Mouse (Mus musculus) olfactory bulb, adult 2 months (tissue): ENCODE measurements around the gene B2m. TPM values are rescaled to one million over a fixed set of nuclear protein-coding genes. Genes with fewer than 3 reads are reported as not detected.

Source experiments
- H3K27ac ChIP-seq: fragments of 200-500 bp; 2 replicates; pipeline ENCODE4 v1.5.1; 2012; ENCODE audit warnings: low read depth, low read length; ENCODE audit not compliant: insufficient read depth
- H3K4me1 ChIP-seq: fragments of 200-500 bp; 2 replicates; pipeline ENCODE4 v1.6.1; 2012; ENCODE audit warnings: low read length; ENCODE audit not compliant: control insufficient read depth, insufficient read depth
- H3K4me3 ChIP-seq: fragments of 200-500 bp; 2 replicates; pipeline ENCODE4 v1.5.1; 2012; ENCODE audit warnings: mild to moderate bottlenecking, low read depth, low read length, moderate library complexity; ENCODE audit not compliant: insufficient read depth
- CTCF ChIP-seq: fragments of 200-500 bp; IDR thresholded peaks from 2 replicates; pipeline ENCODE4 v1.5.1; 2012; ENCODE audit warnings: low read depth, mild to moderate bottlenecking, low read length, moderate library complexity; ENCODE audit not compliant: insufficient read depth
- POLR2A ChIP-seq: fragments of 200-500 bp; IDR thresholded peaks from 2 replicates; pipeline ENCODE4 v1.6.1; 2012; ENCODE audit warnings: mild to moderate bottlenecking, low read depth, low read length, moderate library complexity; ENCODE audit not compliant: insufficient read depth
- WGBS: fragments of 180-500 bp; shearing (Covaris S2); methylation state at CpG from one replicate; pipeline ENCODE4 v1.1.7; 2018; 5-methylcytosine and 5-hydroxymethylcytosine counted together
- polyA plus RNA-seq: library from polyadenylated mRNA; stranded (reverse); fragments of >200 nt; gene quantifications from 2 replicates; pipeline ENCODE4 v1.2.4, GENCODE M21; 2012; ENCODE audit warnings: low replicate concordance; ENCODE audit not compliant: missing spikeins, insufficient read depth, insufficient read length

The B2m gene
- polyA plus RNA-seq, 1 experiment, result not detected

DNA sequence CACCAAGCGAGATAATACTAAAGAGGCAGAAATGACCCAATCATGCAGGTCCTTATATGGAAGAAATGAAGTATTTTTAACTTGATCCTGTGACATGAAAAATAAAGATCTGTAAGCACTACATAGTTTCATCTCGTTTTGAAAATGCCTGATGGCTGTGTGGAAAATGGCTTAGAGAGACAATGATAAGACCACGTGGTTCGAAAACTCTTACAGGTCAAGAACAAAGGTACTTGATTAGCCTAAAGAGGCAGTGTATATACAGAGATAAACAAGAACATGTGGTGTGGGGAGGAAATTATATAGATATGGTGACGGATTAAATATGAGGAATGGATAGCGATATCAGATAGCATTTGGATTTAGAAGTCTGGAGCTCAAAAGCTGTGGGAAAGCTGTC lies 23.8 kb downstream of the B2m start:
- 89% methylated on average over 6 of the region's 6 CpGs for WGBS
- Histone ChIP-seq H3K4me3 (no peak overlapping the region), H3K27ac (no peak overlapping the region), H3K4me1 (no peaks in the 10 kb centered on the region)
- TF ChIP-seq CTCF (no peak), POLR2A (no peak)

GRCm38 (mm10) chr2:122172188-122172587 lies 24.7 kb downstream of the B2m start:
- H3K27ac ChIP-seq, result no peak overlapping the region
- TF ChIP-seq POLR2A (no peak), CTCF (no peak)
- H3K4me3 ChIP-seq, result no peak overlapping the region
- H3K4me1 ChIP-seq, result no peaks in the 10 kb centered on the region
- WGBS, result 93% methylated on average over 2 of the region's 2 CpGs

- Histone ChIP-seq H3K4me1 (no peaks in the 10 kb centered on the region), H3K27ac (no peak overlapping the region), H3K4me3 (no peak overlapping the region)
- TF ChIP-seq CTCF (no peak), POLR2A (no peak)
- 78% methylated on average over 8 of the region's 8 CpGs for WGBS
Observed at GRCm38 (mm10) chr2:122180051-122180822, 32.8 kb downstream of the B2m start.

DNA sequence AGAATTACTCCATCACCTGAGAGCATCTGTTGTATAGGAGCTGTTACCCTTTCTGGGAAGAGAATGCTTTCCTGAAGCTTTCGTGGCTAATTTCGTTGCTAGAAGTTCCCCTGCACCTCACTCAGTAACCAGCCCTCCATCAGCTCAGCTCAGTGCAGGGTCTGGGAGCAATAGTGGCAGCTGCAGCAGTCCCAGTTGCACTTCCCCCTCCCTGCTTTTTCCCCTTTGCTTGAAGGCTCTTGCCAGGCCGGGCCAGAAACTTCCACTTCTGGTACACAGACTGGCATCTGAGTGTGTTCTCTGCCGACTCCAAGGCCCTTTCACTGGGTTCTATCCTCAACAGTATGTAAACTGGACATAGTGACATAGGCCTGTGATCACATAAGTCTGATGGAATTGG lies 37.6 kb downstream of the B2m start:
- 83% methylated on average over 4 of the region's 4 CpGs for WGBS
- no peak overlapping the region for H3K4me3 ChIP-seq
- TF ChIP-seq CTCF (no peak), POLR2A (no peak)
- H3K4me1 ChIP-seq, result no peaks in the 10 kb centered on the region
- H3K27ac ChIP-seq, result no peak overlapping the region

DNA sequence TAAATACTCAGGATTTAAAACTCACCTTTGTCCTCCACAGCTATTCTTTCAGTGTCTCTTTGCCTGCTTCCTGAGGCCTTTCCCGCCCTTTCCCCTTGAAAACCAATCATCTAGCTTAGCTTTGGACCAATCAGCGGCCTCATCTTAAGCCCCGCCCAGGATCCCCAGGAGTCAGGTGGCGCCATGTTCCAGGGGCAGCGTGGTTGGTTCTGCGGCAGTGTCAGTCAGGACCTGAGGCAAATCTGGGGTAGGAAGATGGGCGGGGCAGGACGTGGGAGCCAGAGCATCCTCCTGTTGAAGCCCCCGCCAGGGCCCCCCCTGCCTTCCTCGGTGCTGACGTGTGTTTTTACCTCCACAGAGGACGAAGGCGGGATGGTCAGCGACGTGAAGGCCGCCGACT lies 38.6 kb downstream of the B2m start, which contains the start of the genes Patl2 and Terb2:
Gene Patl2, minus strand, starts transcription at position 84 of the 400 bp plus-strand sequence.
Gene Terb2, plus strand, starts transcription at position 167 of the 400 bp plus-strand sequence.
- H3K4me3 ChIP-seq, result no peak within 1 kb of the TSS
- TF ChIP-seq POLR2A (no peak), CTCF (no peak)
- H3K4me1 ChIP-seq, result no peaks in the 10 kb centered on the region
- WGBS, result 84% methylated on average over 17 of the region's 17 CpGs
- no peak within 1 kb of the TSS for H3K27ac ChIP-seq

- TF ChIP-seq POLR2A (no peak), CTCF (no peak)
Observed at GRCm38 (mm10) chr2:122186751-122187150, 39.3 kb downstream of the B2m start.

GRCm38 (mm10) chr2:122191849-122192248 lies 44.4 kb downstream of the B2m start:
- WGBS, result 84% methylated on average over 3 of the region's 3 CpGs
- Histone ChIP-seq H3K4me3 (no peak overlapping the region), H3K4me1 (no peaks in the 10 kb centered on the region), H3K27ac (no peak overlapping the region)
- TF ChIP-seq CTCF (no peak), POLR2A (no peak)

More at GRCm38 (mm10) chr2:122186751-122187150, 39.3 kb downstream of the B2m start:
- no peak overlapping the region for H3K4me3 ChIP-seq
- H3K27ac ChIP-seq, result no peak overlapping the region
- no peaks in the 10 kb centered on the region for H3K4me1 ChIP-seq
- WGBS, result 96% methylated on average over 3 of the region's 3 CpGs

DNA sequence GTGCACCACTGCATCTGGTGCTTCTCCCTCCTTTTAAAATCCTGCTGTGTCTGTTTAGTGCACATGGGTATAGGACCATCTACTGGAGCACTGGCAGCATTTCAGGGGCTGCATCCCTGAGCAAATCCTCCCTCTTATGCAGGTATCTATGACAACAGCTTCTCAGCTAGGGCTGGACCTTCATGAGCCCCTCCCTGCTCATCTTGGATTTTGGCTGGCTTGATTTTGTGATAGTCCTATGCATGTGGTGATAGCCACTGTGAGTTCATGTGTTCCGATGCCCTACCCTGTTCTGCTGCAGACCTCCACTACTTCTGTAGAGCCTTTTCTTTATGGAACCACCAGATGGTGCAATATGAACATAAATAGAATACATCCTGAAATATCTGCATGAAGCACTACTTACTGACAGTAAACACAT lies 47.0 kb downstream of the B2m start:
- H3K4me3 ChIP-seq, result no peak overlapping the region
- TF ChIP-seq CTCF (no peak), POLR2A (no peak)

GRCm38 (mm10) chr2:122201501-122201900 lies 54.0 kb downstream of the B2m start:
- no peaks in the 10 kb centered on the region for H3K4me1 ChIP-seq
- H3K4me3 ChIP-seq, result no peak overlapping the region
- H3K27ac ChIP-seq, result no peak overlapping the region
- 98% methylated on average over 1 of the region's 1 CpGs for WGBS
- TF ChIP-seq POLR2A, result no peak
- TF ChIP-seq CTCF, result no peak

More for the DNA sequence above, 47.0 kb downstream of the B2m start:
- no peaks in the 10 kb centered on the region for H3K4me1 ChIP-seq
- WGBS, result 21% methylated on average over 1 of the region's 1 CpGs
- no peak overlapping the region for H3K27ac ChIP-seq

Other genes starting within 250 kb of the B2m start
- not detected in 2 replicates for gene Ctdspl2, start 191.7 kb upstream of the B2m start, polyA plus RNA-seq
- not detected in 2 replicates for gene Mageb3, start 191.6 kb upstream of the B2m start, polyA plus RNA-seq
- gene Eif3j1, start 119.1 kb upstream of the B2m start, polyA plus RNA-seq, result not detected in 2 replicates
- 39.5 TPM in 1 of 2 replicates, not detected in the other for gene Spg11, start 29.3 kb upstream of the B2m start, polyA plus RNA-seq
- not detected in 2 replicates for gene Trim69, start 13.0 kb downstream of the B2m start, polyA plus RNA-seq
- not detected in 2 replicates for gene Patl2, start 38.5 kb downstream of the B2m start, polyA plus RNA-seq
- gene Terb2, start 38.6 kb downstream of the B2m start, polyA plus RNA-seq, result not detected in 2 replicates
- gene Sord, start 87.1 kb downstream of the B2m start, polyA plus RNA-seq, result not detected in 2 replicates
- not detected in 2 replicates for gene Duox2, start 150.8 kb downstream of the B2m start, polyA plus RNA-seq
- gene Duoxa2, start 151.2 kb downstream of the B2m start, polyA plus RNA-seq, result not detected in 2 replicates
- gene Duoxa1, start 166.0 kb downstream of the B2m start, polyA plus RNA-seq, result not detected in 2 replicates
- not detected in 2 replicates for gene Duox1, start 168.0 kb downstream of the B2m start, polyA plus RNA-seq
- not detected in 2 replicates for gene Shf, start 221.5 kb downstream of the B2m start, polyA plus RNA-seq